Mouse (Mus musculus): Measurements from ENCODE around the gene Ero1lb.

Gene Ero1lb

GRCm38 (mm10) chr13:12565621-12566390 lies at the start of gene Ero1lb:
Gene Ero1lb (plus strand): TSS chr13:12565874.
- DNase-seq, result peak; percentile 100

- peak; percentile 12 to 14 for DNase-seq
These were observed 46.3 kb upstream of the Ero1lb start for GRCm38 (mm10) chr13:12519371-12519770.

GRCm38 (mm10) chr13:12519955-12520584 lies 45.6 kb upstream of the Ero1lb start, which contains the start of gene Edaradd:
Gene Edaradd (minus strand): TSS chr13:12520438.
- DNase-seq, result peak; percentile 55 to 65

- DNase-seq, result no peak
These were observed 43.3 kb upstream of the Ero1lb start for GRCm38 (mm10) chr13:12522346-12522745.

GRCm38 (mm10) chr13:12525678-12526077 lies 40.0 kb upstream of the Ero1lb start:
- no peak for DNase-seq

GRCm38 (mm10) chr13:12534628-12535027 lies 31.0 kb upstream of the Ero1lb start:
- no peak for DNase-seq

GRCm38 (mm10) chr13:12537971-12538370 lies 27.7 kb upstream of the Ero1lb start:
- DNase-seq, result peak; percentile 49 to 55

GRCm38 (mm10) chr13:12539716-12540115 lies 26.0 kb upstream of the Ero1lb start:
- DNase-seq, result no peak

- DNase-seq, result no peak
These were observed 25.6 kb upstream of the Ero1lb start for GRCm38 (mm10) chr13:12540119-12540518.

GRCm38 (mm10) chr13:12542006-12542981 lies 23.4 kb upstream of the Ero1lb start:
- peak; percentile 63 to 65 for DNase-seq

- no peak for DNase-seq
These were observed 22.4 kb upstream of the Ero1lb start for GRCm38 (mm10) chr13:12543246-12543645.

- DNase-seq, result no peak
These were observed 21.6 kb upstream of the Ero1lb start for GRCm38 (mm10) chr13:12543880-12544568.

- DNase-seq, result no peak
These were observed 11.5 kb upstream of the Ero1lb start for GRCm38 (mm10) chr13:12554211-12554610.

GRCm38 (mm10) chr13:12559044-12559443 lies 6.6 kb upstream of the Ero1lb start:
- no peak for DNase-seq

GRCm38 (mm10) chr13:12559462-12560120 lies 6.1 kb upstream of the Ero1lb start:
- DNase-seq, result no peak

- no peak for DNase-seq
These were observed 3.9 kb upstream of the Ero1lb start for GRCm38 (mm10) chr13:12561729-12562128.

- no peak for DNase-seq
These were observed 3.4 kb upstream of the Ero1lb start for GRCm38 (mm10) chr13:12562256-12562655.

GRCm38 (mm10) chr13:12567936-12568335 lies 2.3 kb downstream of the Ero1lb start:
- no peak for DNase-seq

GRCm38 (mm10) chr13:12568597-12569469 lies 3.2 kb downstream of the Ero1lb start:
- DNase-seq, result no peak

GRCm38 (mm10) chr13:12569741-12570140 lies 4.1 kb downstream of the Ero1lb start:
- no peak for DNase-seq
